Mouse (Mus musculus) regulatory T cell (primary cell): ENCODE measurements around the gene Igsf9b.

Experiments used
- in situ Hi-C: fragments of 300-600 bp; cut with MboI, MseI; formaldehyde crosslinking; loops from one replicate; pipeline ENCODE4 v1.15.1; 2025; ENCODE audit warnings: high pct_unique_total_duplicates

The Igsf9b gene

DNA sequence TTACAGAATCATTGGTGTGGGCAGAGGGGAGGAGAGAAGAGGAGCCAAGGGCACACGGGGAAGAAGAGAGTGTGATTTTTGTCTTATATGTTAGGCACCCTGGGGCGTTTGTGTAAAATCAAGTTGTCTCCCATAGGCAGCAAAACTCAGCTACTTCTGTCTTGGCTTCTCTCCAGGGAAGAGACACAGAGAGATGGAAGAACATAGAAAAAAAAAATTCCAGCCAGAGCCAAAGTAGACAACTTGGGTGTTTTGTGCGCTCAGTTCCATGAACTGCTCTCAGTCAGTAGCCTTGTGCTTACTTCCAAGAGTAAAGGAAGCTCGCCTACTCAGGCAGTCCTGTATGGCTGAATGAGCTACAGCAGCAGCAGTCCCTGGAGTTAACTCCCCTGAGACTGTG is 31.4 kb downstream of the Igsf9b start:
- in situ Hi-C loops: no loop called here

DNA sequence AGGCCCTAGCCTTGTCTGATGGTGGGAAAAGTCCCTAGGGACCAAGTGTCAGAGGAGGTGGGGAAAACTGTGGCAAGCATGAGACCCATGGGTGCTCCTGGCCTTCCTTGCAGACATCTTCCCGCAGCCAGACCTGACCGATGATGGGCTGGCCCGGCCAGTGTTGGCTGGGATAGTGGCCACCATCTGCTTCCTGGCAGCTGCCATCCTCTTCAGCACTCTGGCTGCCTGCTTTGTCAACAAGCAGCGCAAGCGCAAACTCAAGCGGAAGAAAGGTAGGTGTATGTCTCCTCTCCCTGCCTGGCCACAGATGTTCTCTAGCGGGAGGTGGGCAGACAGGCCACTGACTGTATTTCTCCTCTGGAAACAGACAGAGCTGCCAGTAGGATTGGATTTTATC is 32.5 kb downstream of the Igsf9b start:
- in situ Hi-C loops: no loop called here

DNA sequence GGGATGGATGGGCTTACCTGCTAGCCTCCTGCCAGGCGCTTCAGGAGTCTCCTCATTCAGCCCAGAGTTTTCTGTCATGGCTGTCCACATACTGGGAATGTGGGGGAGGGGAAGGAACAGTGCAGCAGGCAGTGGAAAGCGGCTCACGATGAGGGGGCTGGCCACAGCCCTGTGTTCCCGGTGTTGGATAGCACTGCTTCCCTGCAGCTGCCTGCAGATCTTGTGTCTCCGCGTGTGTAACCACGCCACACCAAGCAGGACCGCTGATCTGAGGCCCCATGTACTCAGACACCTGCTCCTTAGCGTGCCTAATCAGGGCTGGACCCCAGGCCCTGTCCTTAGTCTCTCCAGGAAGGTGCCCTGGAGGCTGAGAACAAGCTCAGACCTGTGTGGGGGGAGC is 35.9 kb downstream of the Igsf9b start:
- in situ Hi-C loops: no loop called here

DNA sequence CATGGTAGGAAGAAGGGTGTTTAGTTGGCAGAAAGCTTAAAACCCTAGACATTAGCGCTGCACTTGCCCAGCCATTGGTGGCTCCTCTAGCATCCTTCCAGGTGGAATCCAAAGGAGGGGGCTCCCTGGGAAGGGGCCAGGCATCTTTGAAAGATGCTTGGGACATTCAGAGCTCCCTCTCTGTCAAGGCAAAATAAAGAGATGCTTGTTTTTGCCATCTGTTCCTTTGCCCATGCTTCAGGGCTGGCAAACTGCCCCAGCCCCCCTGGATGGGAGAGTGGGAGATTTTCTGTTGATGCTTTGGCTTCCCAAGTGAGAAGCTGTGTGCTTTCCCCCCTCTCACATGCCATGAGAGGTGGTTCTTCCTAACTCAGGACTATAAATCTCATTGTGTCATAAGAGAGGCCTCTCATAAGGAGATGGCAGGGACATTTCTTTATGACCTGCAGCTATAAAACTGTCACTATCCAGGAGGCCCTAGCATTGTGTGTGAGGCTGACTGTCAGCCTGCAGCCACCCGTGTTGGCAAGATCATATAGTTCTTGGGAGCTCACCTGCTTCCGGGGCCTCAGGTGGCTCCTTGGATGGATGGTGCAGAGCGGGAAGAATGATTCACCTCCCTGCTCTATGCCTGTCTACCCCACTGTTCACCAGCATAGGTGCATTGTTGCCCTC is 38.1 kb downstream of the Igsf9b start:
- in situ Hi-C loops: no loop called here

DNA sequence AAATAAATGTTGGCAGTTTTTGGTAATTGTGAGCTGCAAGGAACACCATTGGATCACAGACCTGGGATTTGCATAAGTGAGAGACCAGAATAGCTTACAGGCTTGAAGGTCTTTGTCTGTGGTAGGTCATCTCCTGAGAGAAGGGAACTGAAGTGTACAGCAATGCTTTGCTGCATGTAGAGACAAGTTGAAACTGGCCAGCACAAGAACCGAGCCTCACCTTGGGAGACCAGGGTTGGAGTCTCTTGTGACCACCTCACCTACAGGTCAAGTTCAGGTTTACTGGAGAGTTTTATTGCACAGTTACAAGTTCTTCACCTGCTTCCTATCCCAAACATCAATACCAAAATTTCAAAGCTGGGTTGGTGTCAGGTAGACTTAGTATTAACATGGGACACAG is 40.2 kb downstream of the Igsf9b start:
- in situ Hi-C loops: no loop called here

DNA sequence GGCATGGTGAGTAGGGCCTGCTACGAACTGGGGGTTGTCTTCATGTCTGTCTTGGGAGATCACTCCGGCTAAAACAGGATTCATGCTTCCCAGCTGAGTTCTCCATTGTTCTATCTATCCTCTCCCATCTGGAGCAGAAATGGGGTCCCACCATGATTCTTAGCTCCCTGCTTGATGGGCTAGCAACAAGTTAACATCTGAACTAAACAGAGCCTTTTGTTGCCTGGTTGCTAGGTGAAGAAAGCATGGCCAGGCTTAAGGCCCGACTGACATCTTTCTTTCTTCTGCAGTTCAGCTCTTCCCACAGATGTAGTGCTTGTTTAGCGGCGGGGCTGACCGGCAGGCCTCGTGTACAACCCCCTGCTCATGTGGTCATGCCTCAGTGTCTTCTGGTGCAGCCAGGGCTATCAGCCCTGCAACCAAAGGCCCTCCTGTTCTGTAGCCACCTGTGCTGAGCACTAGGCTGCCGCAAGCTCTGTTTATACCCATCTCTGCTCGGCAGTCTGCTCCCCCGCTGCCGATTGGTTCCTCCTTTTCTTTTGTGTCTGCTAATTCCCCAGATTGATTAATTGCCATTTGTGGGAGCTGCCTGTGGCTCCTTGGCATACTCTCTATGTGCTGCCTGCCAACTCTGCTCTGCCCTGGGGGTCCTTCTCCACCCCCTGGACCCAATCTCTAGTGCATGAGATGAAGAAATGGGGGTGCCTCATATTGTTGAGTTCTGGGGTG is 47.7 kb downstream of the Igsf9b start:
- in situ Hi-C loops: no loop called here

DNA sequence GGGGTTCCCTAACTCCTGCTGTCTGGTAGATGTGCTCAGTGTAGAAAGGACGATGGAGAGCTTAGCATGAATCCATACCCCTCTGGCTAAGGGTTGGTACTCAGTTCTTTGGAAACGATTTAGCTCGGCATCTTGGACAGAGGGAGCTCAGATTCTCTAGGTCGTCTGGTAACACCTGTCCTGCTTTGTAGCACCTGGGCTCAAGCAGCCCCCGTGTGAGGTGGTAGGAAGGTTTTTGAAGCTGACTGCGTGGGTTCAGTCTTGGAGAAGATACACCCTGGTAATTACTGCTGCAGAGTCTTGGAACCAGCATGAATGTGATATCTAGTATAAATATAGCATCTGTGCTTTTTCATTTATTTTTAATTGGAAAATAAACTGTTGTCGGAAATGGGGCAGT is 54.1 kb downstream of the Igsf9b start:
- in situ Hi-C loops: no loop called here

DNA sequence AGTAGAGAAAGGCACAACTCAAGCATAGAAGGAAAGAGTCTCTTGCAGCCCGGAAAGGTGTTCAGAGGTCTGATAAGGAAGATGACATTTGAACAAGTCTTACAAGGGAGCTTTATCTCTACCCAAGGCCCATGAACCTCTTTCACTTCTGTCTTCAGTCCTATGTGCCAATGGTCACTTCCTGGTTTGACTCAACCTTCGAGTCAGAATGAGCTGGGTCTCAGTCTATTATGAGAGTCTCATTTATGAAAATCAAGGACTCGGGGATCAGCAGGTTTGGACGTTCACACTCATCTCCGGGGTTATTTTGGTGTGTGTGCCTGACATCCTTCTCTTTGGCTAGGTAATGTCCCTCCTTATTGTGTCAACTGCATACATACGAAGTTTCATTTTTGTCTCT is 58.9 kb downstream of the Igsf9b start:
- in situ Hi-C loops: no loop called here

DNA sequence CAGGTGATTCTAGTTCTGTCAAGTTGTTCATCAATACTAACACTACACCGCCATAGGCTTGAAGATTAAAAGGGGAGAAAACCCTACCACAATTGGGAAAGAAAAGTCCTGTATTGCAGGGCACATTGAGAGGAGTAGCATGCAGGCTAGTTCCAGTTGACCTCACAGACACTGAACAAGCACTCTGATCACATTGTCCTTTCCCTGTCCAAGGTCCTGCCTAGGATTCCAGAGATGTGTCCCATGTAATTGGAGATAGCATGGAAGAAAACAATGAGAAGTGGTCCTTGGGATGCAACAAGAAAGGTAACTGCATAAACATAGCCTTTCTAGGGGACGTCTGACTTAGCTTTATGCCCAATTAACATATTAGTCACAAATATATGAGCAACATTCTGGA is 68.2 kb downstream of the Igsf9b start:
- in situ Hi-C loops: no loop called here

DNA sequence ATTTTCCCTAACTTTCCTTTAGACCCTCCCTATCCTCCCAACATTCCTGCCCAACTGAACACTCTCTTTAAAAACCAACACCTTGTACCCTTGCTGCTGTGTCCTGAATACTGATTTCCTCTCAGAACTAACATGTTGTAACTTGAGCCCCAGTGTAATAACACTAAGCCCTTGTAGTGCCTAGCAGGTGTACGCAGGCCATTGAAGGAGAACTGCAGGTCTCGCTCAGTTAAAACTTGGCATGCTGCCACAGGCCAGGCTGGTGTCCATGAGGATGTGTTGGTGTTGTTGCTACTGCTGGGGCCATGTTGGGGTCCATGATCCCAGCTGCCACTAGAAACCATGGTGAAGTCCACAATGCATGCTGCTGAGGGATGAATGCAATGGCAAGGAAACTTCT is 70.1 kb downstream of the Igsf9b start:
- in situ Hi-C loops: no loop called here

DNA sequence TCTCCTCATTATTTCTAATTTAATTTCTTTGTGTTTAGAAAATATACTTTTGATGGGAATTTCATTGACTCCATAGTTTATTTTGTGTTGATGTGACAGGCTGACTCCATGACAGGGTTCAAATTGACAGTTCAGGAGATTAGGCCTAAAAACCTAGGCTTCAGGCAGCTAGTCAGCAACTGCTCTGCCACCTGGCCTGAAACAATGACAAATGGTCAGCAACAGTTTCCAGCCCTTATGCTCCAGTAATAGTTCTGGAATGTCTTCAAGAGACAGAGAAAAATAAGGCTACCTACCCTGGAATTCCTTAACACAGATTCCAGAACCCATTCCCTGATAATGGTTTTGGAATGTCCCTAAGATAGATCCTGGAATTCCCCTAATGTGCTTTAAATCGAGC is 76.7 kb downstream of the Igsf9b start:
- in situ Hi-C loops: no loop called here

DNA sequence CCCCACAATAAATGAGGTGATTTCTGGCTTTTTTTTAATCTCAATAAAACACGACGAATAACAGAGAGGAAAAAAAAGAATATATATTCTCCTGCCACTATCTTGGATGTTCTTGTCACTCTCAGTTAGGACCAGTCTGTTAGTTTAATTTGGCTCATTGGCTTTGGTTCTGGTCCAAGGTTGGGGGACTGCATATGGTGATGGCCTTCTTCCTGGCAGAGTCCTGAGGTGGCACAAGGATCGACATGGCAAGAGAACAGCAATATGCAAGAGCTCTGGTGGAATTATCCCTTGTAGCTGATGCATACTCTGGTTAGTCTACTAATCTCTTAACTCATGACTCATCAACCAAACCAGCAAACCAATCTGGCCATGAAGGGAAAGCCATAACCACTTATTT is 87.9 kb downstream of the Igsf9b start:
- in situ Hi-C loops: no loop called here

DNA sequence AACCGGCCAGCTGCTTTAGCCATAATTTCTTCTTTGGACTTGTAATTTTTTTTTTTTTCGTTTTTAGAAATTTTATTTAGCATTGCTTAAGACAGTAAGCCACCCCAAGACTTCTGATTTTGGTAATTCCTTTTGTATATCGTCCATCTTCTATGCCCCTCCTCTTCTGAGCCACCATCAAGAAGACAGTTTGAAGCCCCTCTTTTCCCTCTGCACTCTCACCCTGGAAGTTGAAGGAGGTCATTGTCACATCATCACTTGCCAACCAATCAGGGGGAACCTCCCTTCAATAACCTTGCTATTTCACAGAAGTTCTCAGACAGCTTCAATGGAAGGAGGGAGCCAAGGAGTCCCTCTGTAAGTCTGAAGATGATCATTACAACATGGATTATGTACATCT is 97.5 kb downstream of the Igsf9b start, which contains the start of gene Spata19:
Gene Spata19 (plus strand): TSS at position 301 of the 400 bp plus-strand sequence.
- in situ Hi-C loops: no loop called here

DNA sequence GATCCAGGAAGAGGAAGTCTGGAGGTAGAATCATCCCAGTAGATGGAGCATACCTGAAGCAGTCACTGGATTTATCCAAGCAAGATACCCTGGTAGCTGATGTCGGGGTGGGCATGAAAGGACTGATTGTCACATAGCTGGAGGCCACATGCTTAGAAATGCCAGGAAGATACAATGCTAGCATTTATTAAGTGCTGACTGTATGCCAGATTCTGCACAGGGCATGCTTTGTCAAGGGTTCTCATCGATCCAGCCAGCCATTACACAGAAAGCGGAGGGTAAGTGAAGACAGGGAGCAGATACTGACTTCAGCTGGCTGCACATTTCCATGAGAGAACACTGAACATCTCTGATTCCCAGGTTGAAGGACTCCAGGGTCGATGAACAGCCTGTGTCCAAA is 102.2 kb downstream of the Igsf9b start:
- in situ Hi-C loops: no loop called here
